Mouse (Mus musculus): ENCODE data around the gene Atad1.
"Not testable (repeated sequence)": the region's sequence is repeated elsewhere in the genome, so short reads cannot be mapped to it uniquely, and the experiment has no call there.

DNA sequence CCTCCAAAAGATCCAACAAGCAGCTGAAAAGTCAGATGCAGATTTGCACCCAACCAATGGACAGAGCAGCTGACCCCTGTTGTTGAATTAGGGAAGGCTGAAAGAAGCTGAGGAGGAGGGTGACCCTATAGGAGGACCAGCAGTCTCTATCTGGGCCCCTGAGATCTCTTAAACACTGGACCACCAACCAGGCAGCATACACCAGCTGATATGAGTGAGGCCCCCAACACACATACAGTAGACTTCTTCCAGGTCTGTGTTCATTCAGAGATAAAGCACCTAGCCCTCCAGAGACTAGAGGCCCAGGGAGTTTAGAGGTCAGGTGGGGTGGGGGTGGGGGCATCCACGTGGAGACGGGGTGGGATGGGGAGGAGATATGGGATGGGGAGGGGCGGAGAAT is 51.4 kb downstream of the Atad1 start:
- not testable (repeated sequence) for TF ChIP-seq CTCF, POLR2A (IDR thresholded peaks at IDR 0.05; ENCODE audit: extremely low read depth, insufficient read depth, low read length)
